Mouse (Mus musculus): ENCODE data around the gene Sept5.

Gene Sept5

GRCm38 (mm10) chr16:18629390-18630231 is at the start of gene Sept5:
Gene Sept5 (minus strand): TSS chr16:18629954.
- in situ Hi-C loops (cut with MboI; ENCODE audit: low sequenced_read_pairs): no loop called here

- in situ Hi-C loops (cut with MboI; ENCODE audit: low sequenced_read_pairs): no loop called here
Observed at GRCm38 (mm10) chr16:18679112-18679511, 49.4 kb upstream of the Sept5 start.

- in situ Hi-C loops (cut with MboI; ENCODE audit: low sequenced_read_pairs): no loop called here
Observed at GRCm38 (mm10) chr16:18677746-18678679, 48.3 kb upstream of the Sept5 start.

- in situ Hi-C loops (cut with MboI; ENCODE audit: low sequenced_read_pairs): no loop called here
Observed at GRCm38 (mm10) chr16:18673005-18673404, 43.3 kb upstream of the Sept5 start.

GRCm38 (mm10) chr16:18672027-18672426 is 42.3 kb upstream of the Sept5 start:
- in situ Hi-C loops (cut with MboI; ENCODE audit: low sequenced_read_pairs): no loop called here

GRCm38 (mm10) chr16:18669914-18670313 is 40.2 kb upstream of the Sept5 start:
- in situ Hi-C loops (cut with MboI; ENCODE audit: low sequenced_read_pairs): no loop called here

GRCm38 (mm10) chr16:18658597-18658996 is 28.8 kb upstream of the Sept5 start:
- in situ Hi-C loops (cut with MboI; ENCODE audit: low sequenced_read_pairs): no loop called here

- in situ Hi-C loops (cut with MboI; ENCODE audit: low sequenced_read_pairs): no loop called here
Observed at GRCm38 (mm10) chr16:18655372-18656098, 25.8 kb upstream of the Sept5 start.

- in situ Hi-C loops (cut with MboI; ENCODE audit: low sequenced_read_pairs): no loop called here
Observed at GRCm38 (mm10) chr16:18653290-18654160, 23.8 kb upstream of the Sept5 start.

- in situ Hi-C loops (cut with MboI; ENCODE audit: low sequenced_read_pairs): no loop called here
Observed at GRCm38 (mm10) chr16:18649126-18649525, 19.4 kb upstream of the Sept5 start.

- in situ Hi-C loops (cut with MboI; ENCODE audit: low sequenced_read_pairs): no loop called here
Observed at GRCm38 (mm10) chr16:18645329-18645728, 15.6 kb upstream of the Sept5 start.

GRCm38 (mm10) chr16:18644485-18644884 is 14.7 kb upstream of the Sept5 start:
- in situ Hi-C loops (cut with MboI; ENCODE audit: low sequenced_read_pairs): no loop called here

- in situ Hi-C loops (cut with MboI; ENCODE audit: low sequenced_read_pairs): no loop called here
Observed at GRCm38 (mm10) chr16:18643406-18643998, 13.7 kb upstream of the Sept5 start.

GRCm38 (mm10) chr16:18642897-18643296 is 13.1 kb upstream of the Sept5 start:
- in situ Hi-C loops (cut with MboI; ENCODE audit: low sequenced_read_pairs): no loop called here

- in situ Hi-C loops (cut with MboI; ENCODE audit: low sequenced_read_pairs): no loop called here
Observed at GRCm38 (mm10) chr16:18642291-18642690, 12.5 kb upstream of the Sept5 start.

GRCm38 (mm10) chr16:18639382-18639929 is 9.7 kb upstream of the Sept5 start:
- in situ Hi-C loops (cut with MboI; ENCODE audit: low sequenced_read_pairs): no loop called here

GRCm38 (mm10) chr16:18638396-18638795 is 8.6 kb upstream of the Sept5 start:
- in situ Hi-C loops (cut with MboI; ENCODE audit: low sequenced_read_pairs): no loop called here

GRCm38 (mm10) chr16:18636804-18637203 is 7.0 kb upstream of the Sept5 start:
- in situ Hi-C loops (cut with MboI; ENCODE audit: low sequenced_read_pairs): no loop called here

GRCm38 (mm10) chr16:18636401-18636800 is 6.6 kb upstream of the Sept5 start:
- in situ Hi-C loops (cut with MboI; ENCODE audit: low sequenced_read_pairs): no loop called here

Measured in CH12F3 (cell line).